Mouse (Mus musculus) heart, postnatal 0 days (tissue): Measurements from ENCODE around the gene Clip3. TPM values are rescaled to one million over a fixed set of nuclear protein-coding genes. Genes with fewer than 3 reads are reported as not detected.
A peak's percentile ranks its signal among the peaks of the same experiment; 100 is the strongest.

Experiments
- ATAC-seq: fragments of 200-750 bp; cut with Nextera tagmentation; 2 replicates; pipeline ENCODE4 v1.8.0; 2017; ENCODE audit warnings: low read depth, moderate number of reproducible peaks, moderate library complexity; ENCODE audit not compliant: insufficient read depth
- DNase-seq: peaks from one replicate; pipeline ENCODE4 v3.0.0-alpha.2; 2016; ENCODE audit warnings: low spot score
- H3K27ac ChIP-seq: fragments of 300-500 bp; sonication (generic); 2 replicates; pipeline ENCODE4 v1.5.1; 2014; ENCODE audit warnings: low read depth, mild to moderate bottlenecking
- H3K27me3 ChIP-seq: fragments of 300-500 bp; sonication (generic); 2 replicates; pipeline ENCODE4 v1.6.1; 2014; ENCODE audit warnings: low read length, mixed read lengths; ENCODE audit not compliant: control insufficient read depth, insufficient read depth
- H3K36me3 ChIP-seq: fragments of 300-500 bp; sonication (generic); replicated peaks from 2 replicates; pipeline ENCODE4 v1.6.1; 2014; ENCODE audit warnings: low read length, mixed read lengths; ENCODE audit not compliant: control insufficient read depth, insufficient read depth
- H3K4me1 ChIP-seq: fragments of 300-500 bp; sonication (generic); 2 replicates; pipeline ENCODE4 v1.6.1; 2014; ENCODE audit warnings: antibody characterized with exemption; ENCODE audit not compliant: control insufficient read depth, insufficient read depth
- H3K4me2 ChIP-seq: fragments of 300-500 bp; sonication (generic); 2 replicates; pipeline ENCODE4 v1.6.1; 2014; ENCODE audit warnings: low read depth, mild to moderate bottlenecking, low read length, moderate library complexity
- H3K4me3 ChIP-seq: fragments of 300-500 bp; sonication (generic); 2 replicates; pipeline ENCODE4 v1.5.1; 2014; ENCODE audit warnings: low read depth, low read length
- H3K9ac ChIP-seq: fragments of 300-500 bp; sonication (generic); replicated peaks from 2 replicates; pipeline ENCODE4 v1.6.1; 2014; ENCODE audit warnings: low read depth, low read length, mixed read lengths
- H3K9me3 ChIP-seq: fragments of 300-500 bp; sonication (generic); replicated peaks from 2 replicates; pipeline ENCODE4 v1.6.1; 2016; ENCODE audit warnings: low read length; ENCODE audit not compliant: control insufficient read depth
- CTCF ChIP-seq: IDR thresholded peaks from 2 replicates; pipeline ENCODE4 v1.5.1; 2016; ENCODE audit warnings: antibody characterized with exemption, control low read depth, low read depth
- EP300 ChIP-seq: IDR thresholded peaks from 2 replicates; pipeline ENCODE4 v1.6.1; 2016; ENCODE audit warnings: antibody characterized with exemption, low read depth
- WGBS: fragments of 180-500 bp; shearing (Covaris S2); extraction: QIAGEN DNeasy Blood & Tissue Kit; methylation state at CpG from one replicate; pipeline ENCODE4 v1.1.7; 2014; 5-methylcytosine and 5-hydroxymethylcytosine counted together
- polyA plus RNA-seq: library from polyadenylated mRNA; unstranded; fragments of >200 nt; fragmentation: Nextera tagmentation; extraction: Ambion mirVana; gene quantifications from 2 replicates; pipeline ENCODE4 v1.2.1, GENCODE M21; 2015
- total RNA-seq: library from RNA; depleted of rRNA; stranded (reverse); fragments of >200 nt; gene quantifications from 2 replicates; pipeline ENCODE4 v1.2.3, GENCODE M21; 2014; ENCODE audit warnings: low replicate concordance

Gene Clip3
- total and polyA plus RNA-seq, 2 experiments from 2014 or later = 3.1 to 22.4 TPM

DNA sequence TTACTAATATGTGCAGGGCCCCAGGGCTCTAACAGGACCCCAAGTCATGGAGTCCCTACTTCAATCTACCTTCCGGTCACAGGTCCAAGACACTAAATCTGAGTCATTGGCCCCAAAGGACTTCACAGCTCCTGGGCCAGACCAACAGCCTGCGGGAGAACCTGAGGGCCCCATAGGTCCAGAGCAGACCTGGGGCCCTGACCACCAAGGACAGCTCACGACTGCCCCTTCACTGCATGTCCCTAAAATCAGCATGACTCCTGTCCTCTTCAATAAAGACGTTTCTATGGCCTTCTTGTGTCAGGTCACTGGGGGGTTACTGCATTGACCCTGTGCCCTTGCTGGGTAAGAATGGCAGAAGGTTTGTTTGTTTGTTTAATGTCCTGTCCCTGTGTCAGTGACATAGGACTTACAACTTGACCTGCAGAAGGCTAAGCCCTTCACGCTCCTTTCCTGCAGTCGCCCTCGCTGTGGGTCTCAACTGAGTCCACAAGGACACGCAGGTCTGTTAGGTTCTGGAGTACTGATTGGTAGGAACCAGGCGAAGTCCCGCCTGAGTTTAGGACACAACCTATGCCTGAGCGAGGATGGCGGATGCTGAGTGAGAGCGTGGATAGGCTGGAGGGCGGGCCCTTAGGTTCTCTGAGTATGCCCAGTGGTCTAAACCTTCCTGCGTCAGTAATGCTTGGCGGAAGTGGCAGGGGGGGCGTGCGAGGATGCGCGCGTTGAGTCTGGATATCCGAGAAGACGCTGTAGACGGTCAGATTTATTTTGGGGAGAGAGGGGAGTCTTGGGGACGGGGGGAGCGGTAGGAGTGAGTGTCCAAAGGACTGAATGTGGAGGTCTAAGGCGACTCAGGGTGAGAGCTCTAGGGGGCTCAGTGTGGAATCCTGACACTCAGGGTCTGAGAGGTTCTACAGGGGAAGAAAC is 16.8 kb downstream of the Clip3 start, which contains the start of gene Alkbh6:
Gene Alkbh6, plus strand, starts transcription at position 642 of the 930 bp plus-strand sequence.
- WGBS = 4% methylated on average over 27 of the region's 27 CpGs
- TF ChIP-seq EP300 (no peak), CTCF (no peak)
- Histone ChIP-seq H3K27ac (peak within 1 kb of the TSS; percentile 86), H3K27me3 (no peaks in the 10 kb centered on the region), H3K4me1 (peaks cover 10% of the 10 kb centered on the region; the same call in 1 of the 2 replicates), H3K36me3 (peaks cover 4% of the 10 kb centered on the region), H3K4me2 (peak within 1 kb of the TSS; percentile 89), H3K4me3 (peak within 1 kb of the TSS; percentile 74), H3K9ac (peak within 1 kb of the TSS; percentile 59), H3K9me3 (no peaks in the 10 kb centered on the region)
- ATAC-seq (peak; percentile 100), DNase-seq (peak; percentile 98)

DNA sequence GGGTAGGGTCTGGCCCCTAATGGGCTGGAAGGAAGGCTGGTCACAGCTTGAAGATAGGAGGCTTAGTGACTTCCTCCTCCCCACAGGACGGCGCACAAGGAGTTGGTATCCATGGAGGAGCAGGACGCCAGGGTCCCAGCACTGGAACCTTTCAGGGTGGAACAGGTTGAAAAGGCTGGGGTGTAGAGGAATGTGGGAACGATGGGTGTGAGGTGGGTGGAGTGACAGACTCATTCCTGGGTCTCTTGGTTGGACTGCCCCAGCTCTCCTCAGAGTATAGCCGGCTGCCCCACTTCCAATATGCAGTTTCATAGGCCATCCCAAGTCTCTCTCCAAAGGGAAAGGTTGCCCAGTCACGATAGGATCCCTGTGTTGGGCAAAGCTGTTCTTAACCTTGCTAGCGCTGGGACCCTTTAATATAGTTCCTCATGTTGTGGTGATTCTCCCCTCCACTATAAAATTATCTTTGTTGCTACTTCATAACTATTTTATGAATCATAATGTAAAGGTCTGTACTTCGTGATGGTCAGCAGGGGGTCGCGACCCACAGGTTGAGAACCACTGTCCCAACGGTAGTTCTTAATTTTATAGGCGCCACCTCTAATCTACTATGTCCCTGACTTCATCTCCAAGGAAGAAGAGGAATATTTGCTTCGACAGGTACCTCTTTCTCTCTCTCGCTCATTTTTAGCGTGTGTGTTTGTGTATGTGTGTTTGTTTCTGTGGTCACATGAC is 18.0 kb downstream of the Clip3 start:
- 55% methylated on average over 15 of the region's 15 CpGs for WGBS
- Histone ChIP-seq H3K36me3 (peaks cover 4% of the 10 kb centered on the region), H3K27me3 (no peaks in the 10 kb centered on the region), H3K27ac (no peak overlapping the region), H3K9me3 (no peaks in the 10 kb centered on the region), H3K4me3 (peak overlapping the region; percentile 74), H3K9ac (peak overlapping the region; percentile 59; the same call in 1 of the 2 replicates), H3K4me2 (peak overlapping the region; percentile 89), H3K4me1 (peaks cover 10% of the 10 kb centered on the region; the same call in 1 of the 2 replicates)
- DNase-seq (no peak), ATAC-seq (no peak)
- TF ChIP-seq CTCF (no peak), EP300 (no peak)

- Histone ChIP-seq H3K9me3 (no peaks in the 10 kb centered on the region), H3K36me3 (peaks cover 4% of the 10 kb centered on the region), H3K4me3 (no peak overlapping the region), H3K4me1 (peaks cover 10% of the 10 kb centered on the region; the same call in 1 of the 2 replicates), H3K4me2 (no peak overlapping the region), H3K27ac (no peak overlapping the region), H3K9ac (no peak overlapping the region), H3K27me3 (no peaks in the 10 kb centered on the region)
- 81% methylated on average over 12 of the region's 12 CpGs for WGBS
- DNase-seq (no peak), ATAC-seq (no peak)
- no peak for TF ChIP-seq EP300
- no peak for TF ChIP-seq CTCF
These were observed 18.6 kb downstream of the Clip3 start for GRCm38 (mm10) chr7:30310136-30310535.

DNA sequence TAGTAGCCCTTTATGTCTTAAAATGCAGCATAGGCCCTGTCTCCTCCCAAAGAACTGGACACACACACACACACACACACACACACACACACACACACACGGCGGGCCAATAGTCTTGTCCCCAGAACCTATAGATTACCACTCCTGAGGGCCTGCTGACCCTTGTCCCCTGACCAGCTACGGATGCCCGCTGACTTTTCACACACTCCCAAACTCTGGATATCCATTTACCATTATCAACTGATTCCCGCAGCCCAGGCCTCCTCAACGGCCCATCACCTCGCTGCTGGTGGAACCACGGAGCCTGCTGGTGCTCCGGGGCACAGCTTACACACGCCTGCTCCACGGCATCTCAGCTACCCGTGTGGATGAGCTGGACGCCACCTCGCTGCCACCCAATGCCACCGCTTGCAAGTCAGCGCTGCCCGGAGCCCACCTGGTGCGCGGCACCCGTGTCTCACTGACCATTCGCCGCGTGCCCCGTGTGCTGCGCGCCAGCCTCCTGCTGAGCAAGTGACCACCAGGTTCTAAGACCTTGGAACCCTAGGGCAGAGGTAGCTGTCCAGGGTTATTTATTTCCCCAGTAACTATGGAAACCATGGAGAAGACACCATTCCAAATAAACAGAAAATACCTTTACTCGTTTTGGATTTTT is 22.3 kb downstream of the Clip3 start:
- Histone ChIP-seq H3K9ac (no peak overlapping the region), H3K4me3 (no peak overlapping the region), H3K4me1 (peaks cover 7% of the 10 kb centered on the region; the same call in 1 of the 2 replicates), H3K4me2 (no peak overlapping the region), H3K36me3 (peaks cover 4% of the 10 kb centered on the region), H3K9me3 (no peaks in the 10 kb centered on the region), H3K27me3 (no peaks in the 10 kb centered on the region), H3K27ac (no peak overlapping the region)
- DNase-seq (no peak), ATAC-seq (no peak)
- 52% methylated on average over 27 of the region's 27 CpGs for WGBS
- TF ChIP-seq EP300 (no peak), CTCF (no peak)

DNA sequence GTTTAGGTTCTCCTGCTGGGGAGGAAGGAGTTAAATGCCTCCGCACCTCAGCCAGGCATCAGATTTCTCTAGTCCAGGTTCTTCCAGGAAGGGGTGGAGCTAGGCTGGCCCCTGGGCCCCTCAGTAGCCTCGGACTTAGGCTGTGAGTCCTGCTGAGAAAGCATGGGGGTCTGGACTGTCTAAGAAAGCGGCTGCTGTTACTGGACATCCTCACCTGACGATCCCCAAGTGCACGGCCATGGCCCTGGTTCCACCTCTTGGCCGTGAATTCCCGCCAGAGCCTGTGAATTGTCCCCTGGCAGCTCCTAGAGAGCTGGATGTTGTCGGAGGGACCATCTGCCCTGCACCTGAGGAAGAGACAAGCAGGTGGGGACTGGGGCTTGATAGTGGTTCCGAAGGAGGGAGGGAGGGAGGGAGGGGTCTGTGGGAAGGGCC is 23.2 kb downstream of the Clip3 start, which contains the start of gene Syne4:
Gene Syne4, plus strand, starts transcription at position 87 of the 435 bp plus-strand sequence.
- Histone ChIP-seq H3K9me3 (no peaks in the 10 kb centered on the region), H3K4me3 (no peak within 1 kb of the TSS), H3K27me3 (no peaks in the 10 kb centered on the region), H3K4me1 (no peaks in the 10 kb centered on the region), H3K36me3 (peaks cover 4% of the 10 kb centered on the region), H3K9ac (no peak within 1 kb of the TSS), H3K4me2 (no peak within 1 kb of the TSS), H3K27ac (no peak within 1 kb of the TSS)
- WGBS = 8% methylated on average over 9 of the region's 9 CpGs
- DNase-seq (no peak), ATAC-seq (no peak)
- TF ChIP-seq CTCF = no peak
- TF ChIP-seq EP300 = no peak
